Mouse (Mus musculus) neutrophil, adult 5-6 weeks (primary cell): ENCODE measurements around the gene Gatb. TPM values are rescaled to one million over a fixed set of nuclear protein-coding genes. Genes with fewer than 3 reads are reported as not detected.

ENCODE experiments used
- ATAC-seq: fragments of 151-379, 151-347 bp; 2 replicates; pipeline ENCODE4 v1.8.0; 2017; ENCODE audit warnings: mild to moderate bottlenecking, moderate TSS enrichment; ENCODE audit not compliant: insufficient number of reproducible peaks, poor library complexity, low FRiP score, severe bottlenecking; ENCODE audit errors: extremely low read depth
- total RNA-seq: library from RNA; stranded (forward); fragments of 200-1000 nt; gene quantifications from 2 replicates; pipeline ENCODE4 v1.2.3, GENCODE M21; 2017

The Gatb gene
- total RNA-seq, 1 experiment from 2014 or later: 10.5 TPM

DNA sequence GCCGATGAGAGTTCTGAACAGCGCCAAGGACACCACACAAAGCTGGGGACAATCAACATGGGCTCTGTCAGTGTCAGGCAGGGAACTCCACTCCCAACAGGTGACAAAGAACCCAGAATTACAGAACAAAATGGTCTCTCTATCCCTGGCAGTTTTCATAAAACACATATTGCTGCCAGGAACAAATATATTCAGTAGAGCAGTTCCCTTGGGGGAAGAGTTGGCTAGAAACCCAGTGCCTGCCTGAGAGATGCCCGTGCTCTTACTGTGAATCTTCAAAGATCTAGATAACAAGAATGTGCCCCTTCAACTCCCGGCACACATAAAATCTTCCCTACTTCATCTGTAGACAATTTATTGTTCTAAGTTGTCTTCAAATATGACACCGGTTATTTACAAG is 109.7 kb downstream of the Gatb start:
- no peak for ATAC-seq

DNA sequence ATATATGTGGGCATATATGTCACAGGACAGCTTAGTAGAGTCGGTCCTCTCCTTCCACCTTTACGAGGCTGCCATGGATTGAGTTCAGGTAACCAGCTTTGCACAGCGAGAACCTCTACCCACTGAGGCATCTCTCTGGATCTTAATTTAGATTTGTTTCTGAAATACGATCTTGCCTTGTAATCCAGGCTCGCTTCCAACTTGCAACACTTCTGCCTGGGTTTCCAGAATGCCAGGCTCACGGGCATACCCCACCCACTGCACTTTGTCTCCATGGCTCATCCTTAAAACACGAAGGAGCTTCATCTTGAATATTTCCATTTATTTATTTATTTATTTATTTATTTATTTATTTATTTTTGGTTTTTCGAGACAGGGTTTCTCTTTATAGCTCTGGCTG is 111.4 kb downstream of the Gatb start:
- ATAC-seq: no peak

- ATAC-seq: no peak
These were observed 114.4 kb downstream of the Gatb start for GRCm38 (mm10) chr3:85688341-85688740.

GRCm38 (mm10) chr3:85691134-85691533 is 117.2 kb downstream of the Gatb start:
- ATAC-seq: no peak

DNA sequence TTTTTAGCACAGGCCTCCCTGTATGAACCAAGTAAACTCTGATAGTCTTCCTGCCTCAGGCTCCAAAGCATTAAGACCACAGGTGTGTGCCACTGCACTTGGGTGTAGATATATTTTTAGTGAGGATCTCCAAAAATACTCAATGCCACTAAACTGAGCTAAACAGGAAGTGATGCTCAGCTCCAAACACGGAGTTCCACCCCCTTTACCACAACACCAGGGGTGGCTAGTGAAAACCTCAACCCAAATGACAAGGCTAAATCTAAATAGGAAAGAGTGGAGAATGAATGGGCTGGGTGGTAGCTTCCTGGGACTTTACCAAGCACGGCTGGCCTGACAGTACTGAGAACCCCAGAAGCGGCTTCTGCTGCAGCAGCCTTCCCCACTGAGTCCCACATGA is 119.1 kb downstream of the Gatb start:
- ATAC-seq: no peak

DNA sequence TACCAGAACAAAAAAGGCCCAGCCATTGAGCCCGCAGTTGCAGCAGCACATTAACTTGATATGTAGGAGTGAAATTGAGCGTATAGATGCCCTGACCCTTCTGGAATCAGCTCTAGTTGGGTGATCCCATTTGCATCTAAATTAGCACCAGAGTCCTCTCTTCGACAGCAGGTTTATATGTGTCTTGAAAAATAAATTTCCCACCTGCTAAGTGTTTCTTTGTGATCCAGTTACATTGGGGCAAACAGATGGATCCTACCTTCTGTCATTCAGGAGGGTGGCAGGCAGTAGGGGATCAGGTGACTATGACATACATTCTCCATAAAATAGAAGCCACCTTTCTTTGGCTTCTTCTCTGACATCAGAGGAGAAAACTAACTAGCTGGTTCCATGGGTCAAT is 121.1 kb downstream of the Gatb start:
- no peak for ATAC-seq

DNA sequence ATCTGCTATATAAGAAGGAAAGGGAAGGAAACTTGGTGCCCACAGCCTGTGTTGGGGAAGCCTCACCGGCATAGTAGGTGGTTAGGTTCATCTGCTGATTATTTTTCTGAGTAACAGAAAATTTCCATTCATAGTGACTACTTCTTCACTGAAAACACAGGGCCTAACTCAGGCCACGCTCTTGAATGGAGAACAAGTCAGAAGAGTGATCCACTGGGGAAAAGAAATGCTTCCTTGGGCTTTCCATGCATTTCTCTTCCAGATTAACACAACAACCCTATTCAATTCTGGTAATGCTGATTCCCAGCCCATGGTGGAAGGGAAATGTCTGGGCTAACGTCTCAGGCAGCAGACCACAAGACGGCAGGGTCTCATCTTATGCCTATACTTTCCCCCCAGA is 124.6 kb downstream of the Gatb start:
- ATAC-seq: no peak

- no peak for ATAC-seq
These were observed 129.4 kb downstream of the Gatb start for GRCm38 (mm10) chr3:85703141-85703882.

Other genes starting within 250 kb of the Gatb start
- gene Fam160a1, start 243.2 kb downstream of the Gatb start, total RNA-seq: 0.81 and 0.86 TPM in 2 replicates